Mouse (Mus musculus) lung, embryonic 14.5 days (tissue): ENCODE measurements at regions not wholly inside any gene's neighbourhood (a gene's known extent, or its start where the extent isn't known, plus 50 kb on each side); places are given as distances from the start of the nearest gene placed in this dataset.

Experiments used
- ATAC-seq: fragments of 200-750 bp; cut with Nextera tagmentation; 2 replicates; pipeline ENCODE4 v1.8.0; 2017; ENCODE audit warnings: mild to moderate bottlenecking, moderate TSS enrichment, moderate library complexity; ENCODE audit not compliant: insufficient read depth
- DNase-seq: peaks from one replicate; pipeline ENCODE4 v3.0.0-alpha.2; 2015
- H3K27ac ChIP-seq: fragments of 300-500 bp; sonication (generic); 2 replicates; pipeline ENCODE4 v1.5.1; 2014; ENCODE audit warnings: low read depth, mild to moderate bottlenecking, moderate library complexity
- H3K27me3 ChIP-seq: fragments of 300-500 bp; sonication (generic); 2 replicates; pipeline ENCODE4 v1.6.1; 2014; ENCODE audit warnings: low read length, control low read depth; ENCODE audit not compliant: insufficient read depth
- H3K36me3 ChIP-seq: fragments of 300-500 bp; sonication (generic); 2 replicates; pipeline ENCODE4 v1.6.1; 2014; ENCODE audit warnings: control low read depth; ENCODE audit not compliant: insufficient read depth
- H3K4me1 ChIP-seq: fragments of 300-500 bp; sonication (generic); 2 replicates; pipeline ENCODE4 v1.6.1; 2014; ENCODE audit warnings: antibody characterized with exemption, control low read depth; ENCODE audit not compliant: insufficient read depth
- H3K4me2 ChIP-seq: fragments of 300-500 bp; sonication (generic); 2 replicates; pipeline ENCODE4 v1.6.1; 2014; ENCODE audit warnings: mild to moderate bottlenecking
- H3K4me3 ChIP-seq: fragments of 300-500 bp; sonication (generic); 2 replicates; pipeline ENCODE4 v1.5.1; 2014; ENCODE audit warnings: low read depth, low read length
- H3K9ac ChIP-seq: fragments of 300-500 bp; sonication (generic); 2 replicates; pipeline ENCODE4 v1.6.1; 2014
- H3K9me3 ChIP-seq: fragments of 300-500 bp; sonication (generic); 2 replicates; pipeline ENCODE4 v1.6.1; 2016; ENCODE audit warnings: low read depth, low read length, control low read depth
- CTCF ChIP-seq: IDR thresholded peaks from 2 replicates; pipeline ENCODE4 v1.5.1; 2016; ENCODE audit warnings: antibody characterized with exemption, low read depth
- WGBS: fragments of 180-500 bp; shearing (Covaris S2); extraction: QIAGEN DNeasy Blood & Tissue Kit; methylation state at CpG from one replicate; pipeline ENCODE4 v1.1.7; 2014; 5-methylcytosine and 5-hydroxymethylcytosine counted together

DNA sequence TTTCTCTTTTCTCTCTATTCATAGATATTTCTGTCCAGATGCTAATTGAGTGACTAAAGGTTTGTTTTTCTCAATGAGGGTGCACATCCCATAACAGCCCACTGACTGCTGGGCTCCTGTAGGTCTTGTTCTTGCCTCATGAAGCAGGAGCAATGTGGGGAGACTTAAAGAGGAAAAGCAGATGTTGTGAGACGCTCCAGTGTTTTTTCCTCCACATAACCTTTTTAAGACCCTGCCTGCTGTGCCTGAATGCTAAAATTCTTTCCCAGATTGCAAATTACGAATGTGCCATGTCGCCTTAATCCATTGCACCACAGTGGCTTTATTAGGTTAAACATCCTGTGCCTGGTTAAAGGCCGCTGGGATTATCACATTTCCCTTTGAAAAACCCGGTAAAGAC lies 165.5 kb upstream of the Zfhx3 start:
- Histone ChIP-seq H3K4me2 (no peak overlapping the region), H3K36me3 (no peaks in the 10 kb centered on the region), H3K27ac (no peak overlapping the region), H3K27me3 (no peaks in the 10 kb centered on the region), H3K4me1 (no peaks in the 10 kb centered on the region), H3K9ac (no peak overlapping the region), H3K4me3 (no peak overlapping the region), H3K9me3 (no peaks in the 10 kb centered on the region)
- no peak for TF ChIP-seq CTCF
- DNase-seq (no peak), ATAC-seq (no peak)
- whole genome bisulfite sequencing, result 13% methylated on average over 5 of the region's 5 CpGs

DNA sequence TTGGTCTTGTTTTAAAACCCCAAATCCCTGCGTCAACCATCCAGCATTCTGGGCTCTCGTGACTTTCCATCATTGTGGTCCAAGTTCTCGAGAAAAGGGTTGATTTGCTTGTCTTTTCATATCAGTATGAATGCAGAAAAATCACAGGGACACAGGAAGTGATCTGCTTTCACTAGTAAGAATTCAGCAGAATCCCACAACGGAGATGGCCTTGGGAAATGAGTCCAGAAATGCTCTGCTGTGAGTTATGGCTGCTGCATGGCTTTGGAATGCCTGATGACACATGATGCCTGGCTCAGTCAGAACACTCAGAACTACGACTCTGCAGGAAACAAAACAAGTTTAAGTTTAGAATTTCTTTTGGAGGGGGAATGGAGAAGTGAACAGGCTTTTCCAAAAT lies 156.7 kb upstream of the Zfhx3 start:
- Histone ChIP-seq H3K27me3 (no peaks in the 10 kb centered on the region), H3K36me3 (no peaks in the 10 kb centered on the region), H3K4me1 (no peaks in the 10 kb centered on the region), H3K4me2 (no peak overlapping the region), H3K4me3 (no peak overlapping the region), H3K9me3 (no peaks in the 10 kb centered on the region), H3K27ac (no peak overlapping the region), H3K9ac (no peak overlapping the region)
- DNase-seq (peak; percentile 24), ATAC-seq (no peak)
- 61% methylated on average over 5 of the region's 5 CpGs for WGBS
- TF ChIP-seq CTCF, result no peak

- Histone ChIP-seq H3K4me1 (no peaks in the 10 kb centered on the region), H3K9ac (no peak overlapping the region), H3K27me3 (no peaks in the 10 kb centered on the region), H3K4me3 (no peak overlapping the region), H3K4me2 (no peak overlapping the region), H3K9me3 (no peaks in the 10 kb centered on the region), H3K36me3 (no peaks in the 10 kb centered on the region), H3K27ac (no peak overlapping the region)
- TF ChIP-seq CTCF, result no peak
- DNase-seq (no peak), ATAC-seq (no peak)
- 79% methylated on average over 3 of the region's 3 CpGs for WGBS
Measured at GRCm38 (mm10) chr8:107792286-107792685, 150.2 kb upstream of the Zfhx3 start.

- Histone ChIP-seq H3K27me3 (no peaks in the 10 kb centered on the region), H3K9me3 (no peaks in the 10 kb centered on the region), H3K27ac (no peak overlapping the region), H3K36me3 (no peaks in the 10 kb centered on the region), H3K4me2 (no peak overlapping the region), H3K9ac (no peak overlapping the region), H3K4me3 (no peak overlapping the region), H3K4me1 (no peaks in the 10 kb centered on the region)
- ATAC-seq, result no peak
- no peak for TF ChIP-seq CTCF
- WGBS, result 76% methylated on average over 14 of the region's 14 CpGs
- DNase-seq, result no peak
Measured at GRCm38 (mm10) chr8:107814931-107815330, 127.5 kb upstream of the Zfhx3 start.

DNA sequence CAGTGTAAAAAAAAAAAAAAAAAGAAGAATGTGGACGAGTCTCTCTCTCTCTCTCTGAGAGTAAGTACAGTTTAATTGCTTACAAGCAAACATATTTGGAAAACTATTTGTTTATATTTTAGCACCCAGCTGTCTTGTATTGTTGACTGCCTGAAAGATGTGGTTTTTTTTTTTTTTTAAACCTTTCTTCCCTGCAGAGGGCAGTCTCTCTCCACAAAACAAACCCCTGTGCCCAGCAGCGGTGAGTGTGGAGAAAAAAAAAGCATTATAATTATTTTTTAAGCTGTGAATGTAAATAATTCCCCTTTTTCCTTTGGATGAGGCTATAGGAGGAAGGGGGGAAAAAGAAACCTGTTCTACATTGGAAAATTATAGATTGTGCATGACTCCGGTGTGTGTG lies 126.7 kb upstream of the Zfhx3 start:
- no peak overlapping the region for H3K9ac ChIP-seq
- H3K4me1 ChIP-seq, result peaks cover 5% of the 10 kb centered on the region
- no peak overlapping the region for H3K27ac ChIP-seq
- no peaks in the 10 kb centered on the region for H3K36me3 ChIP-seq
- no peak overlapping the region for H3K4me2 ChIP-seq
- no peaks in the 10 kb centered on the region for H3K9me3 ChIP-seq
- DNase-seq, result peak; percentile 75
- no peak overlapping the region for H3K4me3 ChIP-seq
- no peaks in the 10 kb centered on the region for H3K27me3 ChIP-seq
- peak; percentile 61 for TF ChIP-seq CTCF
- 25% methylated on average over 3 of the region's 3 CpGs for WGBS
- ATAC-seq, result no peak

GRCm38 (mm10) chr8:107817796-107818195 lies 124.6 kb upstream of the Zfhx3 start:
- Histone ChIP-seq H3K4me1 (peaks cover 7% of the 10 kb centered on the region), H3K9me3 (no peaks in the 10 kb centered on the region), H3K4me3 (no peak overlapping the region), H3K27me3 (no peaks in the 10 kb centered on the region), H3K36me3 (no peaks in the 10 kb centered on the region), H3K9ac (no peak overlapping the region), H3K4me2 (no peak overlapping the region), H3K27ac (no peak overlapping the region)
- ATAC-seq (no peak), DNase-seq (no peak)
- TF ChIP-seq CTCF, result no peak
- 70% methylated on average over 9 of the region's 9 CpGs for WGBS

DNA sequence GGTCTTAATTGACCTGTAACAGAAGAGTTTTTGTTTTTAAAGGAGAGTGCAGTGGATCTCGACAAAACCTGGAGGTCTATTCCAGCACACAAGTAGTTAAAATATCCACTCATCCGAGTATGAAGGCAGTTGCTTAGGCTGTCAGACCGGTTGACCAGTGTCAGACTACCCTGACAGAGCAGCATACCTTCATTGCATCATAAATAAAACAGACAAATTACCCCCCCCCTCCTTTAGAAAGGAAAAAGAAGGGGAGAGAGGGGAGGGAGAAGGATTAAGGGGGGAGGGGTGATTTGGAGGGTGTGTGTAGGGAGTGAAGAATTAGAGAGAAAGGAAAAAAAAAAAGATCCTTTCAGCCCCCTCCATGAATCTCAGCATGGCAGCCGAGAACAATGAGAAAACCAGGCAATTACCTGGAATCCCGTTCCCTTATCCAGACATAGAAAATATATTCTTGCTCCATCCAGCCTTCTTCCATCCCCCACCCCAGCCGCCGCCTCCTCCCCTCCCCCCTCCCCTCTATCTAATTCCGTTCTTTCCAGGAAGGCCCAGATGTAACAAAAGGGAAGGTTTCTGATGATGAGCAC lies 122.2 kb upstream of the Zfhx3 start:
- WGBS, result 6% methylated on average over 8 of the region's 8 CpGs
- no peak overlapping the region for H3K9ac ChIP-seq
- H3K27me3 ChIP-seq, result no peaks in the 10 kb centered on the region
- H3K4me3 ChIP-seq, result no peak overlapping the region
- ATAC-seq (peak; percentile 38; the same call in 1 of the 2 replicates), DNase-seq (peak; percentile 26)
- H3K27ac ChIP-seq, result no peak overlapping the region
- H3K4me2 ChIP-seq, result peak overlapping the region; percentile 21; the same call in 1 of the 2 replicates
- H3K9me3 ChIP-seq, result no peaks in the 10 kb centered on the region
- no peak for TF ChIP-seq CTCF
- no peaks in the 10 kb centered on the region for H3K36me3 ChIP-seq
- H3K4me1 ChIP-seq, result peaks cover 7% of the 10 kb centered on the region
